Mouse (Mus musculus): ENCODE measurements around the gene Tenm2. TPM values are rescaled to one million over a fixed set of nuclear protein-coding genes. Genes with fewer than 3 reads are reported as not detected.

The Tenm2 gene
- polyA plus RNA-seq, 1 experiment: 14.4 TPM

GRCm38 (mm10) chr11:36508312-36508711 is 727.5 kb downstream of the Tenm2 start:
- DNase-seq (ENCODE audit: extremely low spot score in 1 of 2, low spot score in 1 of 2): peak in 1 of 2 experiments; percentile 30

- peak in 1 of 2 experiments; percentile 62 for DNase-seq (ENCODE audit: extremely low spot score in 1 of 2, low spot score in 1 of 2)
Measured at GRCm38 (mm10) chr11:36494898-36495548, 740.7 kb downstream of the Tenm2 start.

GRCm38 (mm10) chr11:36492274-36492673 is 743.5 kb downstream of the Tenm2 start:
- no peak for DNase-seq (ENCODE audit: extremely low spot score in 1 of 2, low spot score in 1 of 2)

GRCm38 (mm10) chr11:36490085-36490484 is 745.7 kb downstream of the Tenm2 start:
- no peak for DNase-seq (ENCODE audit: extremely low spot score in 1 of 2, low spot score in 1 of 2)

- DNase-seq (ENCODE audit: extremely low spot score in 1 of 2, low spot score in 1 of 2): peak in 1 of 2 experiments; percentile 15
Measured at GRCm38 (mm10) chr11:36488666-36489065, 747.1 kb downstream of the Tenm2 start.

- peak in 1 of 2 experiments; percentile 34 for DNase-seq (ENCODE audit: extremely low spot score in 1 of 2, low spot score in 1 of 2)
Measured at GRCm38 (mm10) chr11:36486092-36486491, 749.7 kb downstream of the Tenm2 start.

- peak in 1 of 2 experiments; percentile 57 for DNase-seq (ENCODE audit: extremely low spot score in 1 of 2, low spot score in 1 of 2)
Measured at GRCm38 (mm10) chr11:36484466-36485069, 751.2 kb downstream of the Tenm2 start.

GRCm38 (mm10) chr11:36482136-36482535 is 753.6 kb downstream of the Tenm2 start:
- DNase-seq (ENCODE audit: extremely low spot score in 1 of 2, low spot score in 1 of 2): peak in 1 of 2 experiments; percentile 16

GRCm38 (mm10) chr11:36481524-36481923 is 754.2 kb downstream of the Tenm2 start:
- DNase-seq (ENCODE audit: extremely low spot score in 1 of 2, low spot score in 1 of 2): no peak

GRCm38 (mm10) chr11:36481086-36481485 is 754.7 kb downstream of the Tenm2 start:
- DNase-seq (ENCODE audit: extremely low spot score in 1 of 2, low spot score in 1 of 2): no peak

- DNase-seq (ENCODE audit: extremely low spot score in 1 of 2, low spot score in 1 of 2): no peak
Measured at GRCm38 (mm10) chr11:36469811-36470551, 765.8 kb downstream of the Tenm2 start.

- DNase-seq (ENCODE audit: extremely low spot score in 1 of 2, low spot score in 1 of 2): peak in 1 of 2 experiments; percentile 48
Measured at GRCm38 (mm10) chr11:36458451-36458850, 777.3 kb downstream of the Tenm2 start.

- DNase-seq (ENCODE audit: extremely low spot score in 1 of 2, low spot score in 1 of 2): no peak
Measured at GRCm38 (mm10) chr11:36454076-36454475, 781.7 kb downstream of the Tenm2 start.

GRCm38 (mm10) chr11:36452436-36452835 is 783.3 kb downstream of the Tenm2 start:
- DNase-seq (ENCODE audit: extremely low spot score in 1 of 2, low spot score in 1 of 2): no peak

GRCm38 (mm10) chr11:36446351-36446750 is 789.4 kb downstream of the Tenm2 start:
- no peak for DNase-seq (ENCODE audit: extremely low spot score in 1 of 2, low spot score in 1 of 2)

GRCm38 (mm10) chr11:36443821-36444220 is 791.9 kb downstream of the Tenm2 start:
- DNase-seq (ENCODE audit: extremely low spot score in 1 of 2, low spot score in 1 of 2): no peak

GRCm38 (mm10) chr11:36441801-36442200 is 794.0 kb downstream of the Tenm2 start:
- no peak for DNase-seq (ENCODE audit: extremely low spot score in 1 of 2, low spot score in 1 of 2)

- no peak for DNase-seq (ENCODE audit: extremely low spot score in 1 of 2, low spot score in 1 of 2)
Measured at GRCm38 (mm10) chr11:36436251-36436650, 799.5 kb downstream of the Tenm2 start.

- DNase-seq (ENCODE audit: extremely low spot score in 1 of 2, low spot score in 1 of 2): no peak
Measured at GRCm38 (mm10) chr11:36428947-36429346, 806.8 kb downstream of the Tenm2 start.

- no peak for DNase-seq (ENCODE audit: extremely low spot score in 1 of 2, low spot score in 1 of 2)
Measured at GRCm38 (mm10) chr11:36424959-36425358, 810.8 kb downstream of the Tenm2 start.

GRCm38 (mm10) chr11:36420047-36420446 is 815.7 kb downstream of the Tenm2 start:
- no peak for DNase-seq (ENCODE audit: extremely low spot score in 1 of 2, low spot score in 1 of 2)

All from frontal cortex, adult 2 months (tissue).